8 mouse cellular contexts compared by ENCODE assay signal in genomic region chr3:95674812-95675211, GRCm38 (mm10). TPM values are rescaled to one million over a fixed set of nuclear protein-coding genes. Genes with fewer than 3 reads are reported as not detected.
DNase-seq lines count a peak whose midpoint lies in the region; ATAC-seq and TF ChIP-seq lines count a peak whose summit lies in the region.
"Had no signal": no experiment of that assay in that cellular context is flagged by ENCODE, and none has a peak within 500 bp of the region (broad histone marks: within the 10 kb centered on the region; RNA-seq: fewer than 3 reads in every experiment).

No protein-coding gene starts in this region.

- no peak for TF ChIP-seq RAD21 in CH12.LX (IDR thresholded peaks at IDR 0.05; ENCODE audit: low read depth, low read length)

- dilution Hi-C loops in CH12.LX (cut with MboI; ENCODE audit: extremely low pct_ligation_motif_present, extremely low pct_unique_long_range_greater_than_20kb, low sequenced_read_pairs): no loop called here

- peak; percentile 19; the same call in 1 of the 2 replicates for ATAC-seq in heart, postnatal 0 days (ENCODE audit: insufficient read depth, low read depth)
- no peak for ATAC-seq in limb, embryonic 12.5 days (ENCODE audit: insufficient number of reproducible peaks, insufficient read depth, low FRiP score, low TSS enrichment, low read depth)
- 0 out of 2 replicates have a peak, but pooled peaks have one; percentile 3 for ATAC-seq in neural tube, embryonic 12.5 days (ENCODE audit: low FRiP score, low read depth)

- peak overlapping the region in 1 of 3 experiments; percentile 17 for H3K4me3 ChIP-seq in CH12.LX (replicated peaks in 1 of 3; ENCODE audit: low read depth in 2 of 3, low read length in 2 of 3, poor library complexity in 1 of 3)
- no peak overlapping the region for H3K4me3 ChIP-seq in heart, postnatal 0 days (ENCODE audit: low read depth, low read length)
- H3K4me3 ChIP-seq in limb, embryonic 12.5 days (replicated peaks): no peak overlapping the region
- no peak overlapping the region for H3K4me3 ChIP-seq in neural tube, embryonic 12.5 days

- no peak for TF ChIP-seq EP300 in CH12.LX (IDR thresholded peaks at IDR 0.05; ENCODE audit: low read length)
- TF ChIP-seq EP300 in heart, postnatal 0 days (IDR thresholded peaks at IDR 0.05; ENCODE audit: low read depth): no peak

- 1% methylated on average over 6 of the region's 6 CpGs for WGBS in heart, postnatal 0 days
- WGBS in limb, embryonic 12.5 days: 4% methylated on average over 6 of the region's 6 CpGs
- 12% methylated on average over 6 of the region's 6 CpGs for WGBS in neural tube, embryonic 12.5 days

- peak overlapping the region; percentile 37 for H3K9ac ChIP-seq in CH12.LX (ENCODE audit: insufficient read depth, low read depth)
- peak overlapping the region; percentile 45 for H3K9ac ChIP-seq in heart, postnatal 0 days (replicated peaks; ENCODE audit: low read depth, low read length)
- H3K9ac ChIP-seq in limb, embryonic 12.5 days (replicated peaks): 0 out of 2 replicates have a peak overlapping the region, but pooled peaks have one; percentile 2
- no peak overlapping the region for H3K9ac ChIP-seq in neural tube, embryonic 12.5 days

- H3K9me3 ChIP-seq in CH12.LX (replicated peaks; ENCODE audit: low read length): no peaks in the 10 kb centered on the region
- no peaks in the 10 kb centered on the region for H3K9me3 ChIP-seq in heart, postnatal 0 days (replicated peaks; ENCODE audit: control insufficient read depth, low read length)
- H3K9me3 ChIP-seq in limb, embryonic 12.5 days: no peaks in the 10 kb centered on the region
- H3K9me3 ChIP-seq in neural tube, embryonic 12.5 days: no peaks in the 10 kb centered on the region

- H3K4me1 ChIP-seq in CH12.LX (ENCODE audit: control insufficient read depth in 1 of 2, insufficient read depth in 2 of 2): peaks cover 36 to 71% of the 10 kb centered on the region in 2 experiments
- H3K4me1 ChIP-seq in heart, postnatal 0 days (ENCODE audit: control insufficient read depth, insufficient read depth): peaks cover 53% of the 10 kb centered on the region
- peaks cover 52% of the 10 kb centered on the region for H3K4me1 ChIP-seq in limb, embryonic 12.5 days (replicated peaks)
- H3K4me1 ChIP-seq in neural tube, embryonic 12.5 days: peaks cover 41% of the 10 kb centered on the region

- peak overlapping the region; percentile 88 for H3K27ac ChIP-seq in CH12.LX (ENCODE audit: insufficient read depth, low read depth)
- peak overlapping the region; percentile 99 for H3K27ac ChIP-seq in heart, postnatal 0 days (ENCODE audit: low read depth)
- peak overlapping the region; percentile 98 for H3K27ac ChIP-seq in limb, embryonic 12.5 days
- H3K27ac ChIP-seq in neural tube, embryonic 12.5 days: no peak overlapping the region; the same call in 1 of the 2 replicates

- H3K4me2 ChIP-seq in CH12.LX (ENCODE audit: insufficient read depth, low read depth, poor library complexity, severe bottlenecking): peak overlapping the region; percentile 61; the same call in 1 of the 2 replicates
- H3K4me2 ChIP-seq in heart, postnatal 0 days (ENCODE audit: low read depth, low read length): peak overlapping the region; percentile 61
- H3K4me2 ChIP-seq in limb, embryonic 12.5 days: peak overlapping the region; percentile 55
- H3K4me2 ChIP-seq in neural tube, embryonic 12.5 days (replicated peaks): no peak overlapping the region

- peaks cover 0 to 9% of the 10 kb centered on the region in 2 experiments for H3K36me3 ChIP-seq in CH12.LX (replicated peaks in 1 of 2; ENCODE audit: control insufficient read depth in 1 of 2, insufficient read depth in 1 of 2, low read length in 1 of 2)
- peaks cover 12% of the 10 kb centered on the region for H3K36me3 ChIP-seq in heart, postnatal 0 days (replicated peaks; ENCODE audit: control insufficient read depth, insufficient read depth, low read length)
- peaks cover 22% of the 10 kb centered on the region; the same call in 1 of the 2 replicates for H3K36me3 ChIP-seq in limb, embryonic 12.5 days
- peaks cover 10% of the 10 kb centered on the region for H3K36me3 ChIP-seq in neural tube, embryonic 12.5 days

- no peaks in the 10 kb centered on the region for H3K27me3 ChIP-seq in CH12.LX (replicated peaks)
- H3K27me3 ChIP-seq in heart, postnatal 0 days (ENCODE audit: control insufficient read depth, insufficient read depth, low read length): no peaks in the 10 kb centered on the region
- H3K27me3 ChIP-seq in limb, embryonic 12.5 days: no peaks in the 10 kb centered on the region
- H3K27me3 ChIP-seq in neural tube, embryonic 12.5 days (replicated peaks): no peaks in the 10 kb centered on the region

- in situ Hi-C loops in CH12.LX (cut with MboI; ENCODE audit: low pct_ligation_motif_present, low pct_unique_long_range_greater_than_20kb, low sequenced_read_pairs): no loop called here

- peaks cover 9% of the 10 kb centered on the region for H3K79me2 ChIP-seq in CH12.LX (replicated peaks; ENCODE audit: control insufficient read depth, extremely low read depth, insufficient read depth, poor library complexity, severe bottlenecking)

- no peak for TF ChIP-seq CTCF in CH12.LX (conservative IDR thresholded peaks at IDR 0.05 in 1 of 2, IDR thresholded peaks at IDR 0.05 in 1 of 2; ENCODE audit: low read depth in 2 of 2, low read length in 2 of 2)
- no peak for TF ChIP-seq CTCF in heart, postnatal 0 days (IDR thresholded peaks at IDR 0.05; ENCODE audit: low read depth)

- DNase-seq in CH12.LX (ENCODE audit: extremely low read depth) (no peak), ZHBTc4 (ENCODE audit: low read depth, low spot score) (peak; percentile 82)
- no peak for DNase-seq in heart, postnatal 0 days (ENCODE audit: low spot score)
- DNase-seq in cerebellum, postnatal 36 days: no peak
- no peak for DNase-seq in layer of hippocampus, postnatal 14 days (ENCODE audit: low spot score in 2 of 2)

- no peak; the same call in 1 of the 2 replicates for TF ChIP-seq POLR2A in CH12.LX (IDR thresholded peaks at IDR 0.05; ENCODE audit: low read depth, low read length)

TF ChIP-seq in CH12.LX, 34 proteins besides CTCF, POLR2A, EP300 and RAD21:
- TF ChIP-seq KAT2A (IDR thresholded peaks at IDR 0.05; ENCODE audit: insufficient replicate concordance, low read length) (no peak), BHLHE40 (IDR thresholded peaks at IDR 0.05; ENCODE audit: low read depth, low read length) (0 out of 2 replicates have a peak, but pooled peaks have one; percentile 38), PAX5 (IDR thresholded peaks at IDR 0.05; ENCODE audit: low read length) (no peak), SIN3A (IDR thresholded peaks at IDR 0.05; ENCODE audit: low read length) (no peak), CHD2 (IDR thresholded peaks at IDR 0.05; ENCODE audit: low read length) (peak; percentile 47; the same call in 1 of the 2 replicates), E2F4 (IDR thresholded peaks at IDR 0.05; ENCODE audit: insufficient replicate concordance, low read depth, low read length) (no peak), MAZ (IDR thresholded peaks at IDR 0.05; ENCODE audit: low read depth, low read length) (no peak), UBTF (IDR thresholded peaks at IDR 0.05; ENCODE audit: low read depth, low read length) (0 out of 2 replicates have a peak, but pooled peaks have one; percentile 37), JUND (conservative IDR thresholded peaks at IDR 0.05; ENCODE audit: low read depth, low read length) (no peak), MEF2A (IDR thresholded peaks at IDR 0.05; ENCODE audit: borderline replicate concordance, low read depth, low read length) (no peak), TBP (conservative IDR thresholded peaks at IDR 0.05; ENCODE audit: low read depth, low read length) (0 out of 2 replicates have a peak, but pooled peaks have one; percentile 69), ZKSCAN1 (IDR thresholded peaks at IDR 0.05; ENCODE audit: borderline replicate concordance, low read depth, low read length) (no peak)
TF ChIP-seq in CH12.LX: peak in this region for 4.

RNA-seq across cellular contexts. Expression of gene Adamtsl4, which starts 12.9 kb away (rescaled TPM):
- 0.85 and 1.1 TPM in 2 replicates for total RNA-seq in CH12.LX (2012; rRNA removed)
- total RNA-seq in CH12.LX (2014; rRNA removed): not detected in 2 replicates
- polyA plus RNA-seq in CH12.LX (2012; ENCODE audit: insufficient read length, low read depth): 0.10 TPM in 1 of 2 replicates, not detected in the other
- total RNA-seq in heart, postnatal 0 days (2014; rRNA removed; ENCODE audit: low replicate concordance): 20.2 and 23.8 TPM in 2 replicates
- 7.5 and 11.2 TPM in 2 replicates for polyA plus RNA-seq in heart, postnatal 0 days (2015; fragmentation: Nextera tagmentation; extraction: Ambion mirVana)
- polyA plus RNA-seq in limb, embryonic 12.5 days (2016; fragmentation: Nextera tagmentation; extraction: Ambion mirVana): 0.71 and 1.4 TPM in 2 replicates
- 0.96 and 1.3 TPM in 2 replicates for polyA plus RNA-seq in neural tube, embryonic 12.5 days (2016; fragmentation: Nextera tagmentation; extraction: Ambion mirVana)
- total RNA-seq in layer of hippocampus, postnatal 14 days (2021): 1 to 10 TPM; 3.0 to 4.1 TPM
- total RNA-seq: hematopoietic stem cell, adult 5-6 weeks had no signal

RNA-seq across cellular contexts. Expression of gene Mcl1, which starts 16.2 kb away (rescaled TPM):
- total RNA-seq in CH12.LX (2012; rRNA removed): 95.9 and 114 TPM in 2 replicates
- total RNA-seq in CH12.LX (2014; rRNA removed): 223 and 225 TPM in 2 replicates
- polyA plus RNA-seq in CH12.LX (2012; ENCODE audit: insufficient read length, low read depth): 188 and 197 TPM in 2 replicates
- 213 and 278 TPM in 2 replicates for total RNA-seq in heart, postnatal 0 days (2014; rRNA removed; ENCODE audit: low replicate concordance)
- 50.1 and 51.9 TPM in 2 replicates for polyA plus RNA-seq in heart, postnatal 0 days (2015; fragmentation: Nextera tagmentation; extraction: Ambion mirVana)
- 69.9 and 75.7 TPM in 2 replicates for polyA plus RNA-seq in limb, embryonic 12.5 days (2016; fragmentation: Nextera tagmentation; extraction: Ambion mirVana)
- polyA plus RNA-seq in neural tube, embryonic 12.5 days (2016; fragmentation: Nextera tagmentation; extraction: Ambion mirVana): 87.0 and 91.1 TPM in 2 replicates
- total RNA-seq in layer of hippocampus, postnatal 14 days (2021): 10 to 100 TPM; 64.6 to 65.1 TPM

RNA-seq across cellular contexts. Expression of gene Ensa, which starts 50.0 kb away (rescaled TPM):
- total RNA-seq in CH12.LX (2012; rRNA removed) (51.5 and 53.9 TPM in 2 replicates), CH12.LX (2014; rRNA removed) (57.8 and 60.8 TPM in 2 replicates)
- polyA plus RNA-seq in CH12.LX (2012; ENCODE audit: insufficient read length, low read depth): 58.4 and 62.6 TPM in 2 replicates
- 43.3 and 49.6 TPM in 2 replicates for total RNA-seq in heart, postnatal 0 days (2014; rRNA removed; ENCODE audit: low replicate concordance)
- 38.5 and 40.6 TPM in 2 replicates for polyA plus RNA-seq in heart, postnatal 0 days (2015; fragmentation: Nextera tagmentation; extraction: Ambion mirVana)
- 82.6 and 90.0 TPM in 2 replicates for polyA plus RNA-seq in limb, embryonic 12.5 days (2016; fragmentation: Nextera tagmentation; extraction: Ambion mirVana)
- polyA plus RNA-seq in neural tube, embryonic 12.5 days (2016; fragmentation: Nextera tagmentation; extraction: Ambion mirVana): 95.0 and 95.8 TPM in 2 replicates
- total RNA-seq in layer of hippocampus, postnatal 14 days (2021): 100 to 1,000 TPM; 288 to 297 TPM
